Mouse (Mus musculus) ovary, postnatal 36 days (tissue): ENCODE measurements around the gene Rgs3.

Experiments
- DNase-seq: peaks from one replicate; pipeline ENCODE4 v3.0.0; 2022; ENCODE audit warnings: low spot score, mixed read lengths

Gene Rgs3

DNA sequence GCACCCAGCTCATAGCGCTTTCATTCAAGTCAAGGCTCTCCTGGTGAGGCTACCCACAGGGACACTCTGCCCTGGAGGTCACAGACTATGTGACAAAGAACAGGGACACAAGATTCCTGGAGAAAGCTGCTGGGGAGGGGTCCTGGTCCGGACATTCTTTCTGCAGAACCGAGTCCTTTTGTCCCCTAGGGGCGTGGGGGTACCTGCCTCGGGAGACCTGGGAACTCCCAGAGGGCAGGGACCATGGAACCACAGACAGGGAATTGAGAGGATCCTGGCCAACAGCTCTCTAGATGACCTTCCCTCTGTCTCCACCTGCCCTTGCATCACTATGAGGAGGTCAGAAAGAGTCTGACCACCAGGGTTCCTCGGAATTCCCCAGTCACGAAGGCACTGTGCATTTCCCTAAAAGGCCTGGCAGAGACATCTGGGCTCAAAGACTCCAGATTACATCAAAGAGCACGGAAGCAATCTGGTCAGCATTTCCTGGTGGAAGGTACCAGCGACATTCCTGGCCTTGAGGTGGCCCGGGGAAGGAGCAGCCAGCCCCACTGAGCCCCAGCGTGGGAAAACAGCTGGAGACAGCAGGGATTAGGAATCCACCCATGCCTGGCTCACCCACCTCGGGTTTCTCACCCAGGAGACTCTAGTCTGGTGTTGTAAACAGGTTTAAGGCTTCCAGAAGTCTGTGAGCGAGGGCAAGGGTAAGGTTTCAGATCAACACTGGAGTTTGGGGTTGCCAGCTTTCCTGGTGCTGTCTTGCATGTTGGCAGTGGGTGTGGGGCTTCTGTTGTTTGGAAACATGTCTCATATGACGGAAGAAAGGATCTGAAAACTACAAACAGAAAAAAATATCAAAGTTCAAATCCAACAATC lies 183.5 kb downstream of the Rgs3 start:
- no peak for DNase-seq

DNA sequence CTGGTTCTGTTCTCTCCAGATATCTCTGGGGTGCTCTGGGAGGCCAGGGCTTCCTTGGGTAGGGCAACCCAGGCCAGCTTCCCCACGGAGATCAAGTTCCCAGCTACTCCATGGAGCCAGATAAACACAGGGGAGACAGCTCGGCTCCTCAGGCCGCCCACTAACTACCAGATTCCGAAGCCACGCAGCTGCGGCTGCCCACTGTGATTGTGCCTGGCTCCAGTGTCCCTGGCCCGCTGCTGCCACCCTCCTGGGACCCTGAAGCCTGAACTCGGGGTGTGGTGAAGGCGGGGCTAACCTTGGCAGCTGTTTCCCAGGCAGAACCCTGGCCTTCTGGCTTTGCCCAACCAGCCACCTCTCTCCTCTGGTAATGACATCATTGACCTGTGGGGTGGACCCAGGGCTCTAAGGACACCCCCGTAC lies 184.9 kb downstream of the Rgs3 start:
- DNase-seq = peak; percentile 62

DNA sequence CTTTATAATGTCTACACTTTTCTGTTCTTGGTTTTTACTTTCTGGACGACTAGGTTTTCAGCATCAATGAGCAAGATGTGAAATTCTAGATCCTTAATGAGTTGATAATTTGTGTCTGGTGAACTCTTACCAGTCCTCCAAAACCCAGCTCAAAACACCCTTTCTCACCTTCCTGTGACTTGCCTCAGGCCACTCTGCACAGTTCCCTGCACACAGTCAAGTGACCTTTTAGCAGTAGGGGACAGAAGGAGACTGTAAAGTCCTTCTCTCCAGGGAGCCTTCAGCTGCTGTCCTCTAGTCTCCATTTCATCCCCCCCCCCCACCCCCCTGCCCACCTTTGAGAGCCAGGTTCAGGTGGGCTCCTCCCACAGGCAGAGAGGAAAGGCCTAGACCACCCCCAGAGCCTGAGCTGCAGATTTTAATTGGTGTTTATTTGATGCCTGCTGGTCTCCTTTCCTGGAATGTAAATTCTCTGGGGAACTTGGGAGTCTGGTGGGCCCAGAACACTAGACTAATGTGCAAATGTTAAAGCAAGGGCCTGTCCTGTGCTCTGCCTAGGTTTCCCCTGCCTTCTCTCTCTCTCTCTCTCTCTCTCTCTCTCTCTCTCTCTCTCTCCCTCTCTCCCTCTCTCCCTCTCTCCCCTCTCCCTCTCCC lies 185.5 kb downstream of the Rgs3 start:
- DNase-seq = no peak
